Mouse (Mus musculus) neural tube, embryonic 14.5 days (tissue): ENCODE results near the gene Fbxl17. TPM values are rescaled to one million over a fixed set of nuclear protein-coding genes. Genes with fewer than 3 reads are reported as not detected.

Experiments
- ATAC-seq: fragments of 200-750 bp; cut with Nextera tagmentation; 2 replicates; pipeline ENCODE4 v1.8.0; 2017; ENCODE audit warnings: low read depth, mild to moderate bottlenecking, moderate TSS enrichment, moderate library complexity
- H3K27ac ChIP-seq: fragments of 300-500 bp; sonication (generic); 2 replicates; pipeline ENCODE4 v1.5.1; 2014; ENCODE audit warnings: low read depth, mild to moderate bottlenecking, control low read depth, low read length, moderate library complexity, mixed read lengths
- H3K27me3 ChIP-seq: fragments of 300-500 bp; sonication (generic); 2 replicates; pipeline ENCODE4 v1.6.1; 2014; ENCODE audit warnings: low read length; ENCODE audit not compliant: control insufficient read depth, insufficient read depth
- H3K36me3 ChIP-seq: fragments of 300-500 bp; sonication (generic); 2 replicates; pipeline ENCODE4 v1.6.1; 2014; ENCODE audit warnings: low read length, mixed read lengths; ENCODE audit not compliant: control insufficient read depth, insufficient read depth
- H3K4me1 ChIP-seq: fragments of 300-500 bp; sonication (generic); 2 replicates; pipeline ENCODE4 v1.6.1; 2014; ENCODE audit warnings: low read length; ENCODE audit not compliant: control insufficient read depth, insufficient read depth
- H3K4me2 ChIP-seq: fragments of 300-500 bp; sonication (generic); 2 replicates; pipeline ENCODE4 v1.6.1; 2014; ENCODE audit warnings: mild to moderate bottlenecking, low read depth, low read length, control low read depth
- H3K4me3 ChIP-seq: fragments of 300-500 bp; sonication (generic); 2 replicates; pipeline ENCODE4 v1.5.1; 2014; ENCODE audit warnings: low read depth, low read length, control low read depth, mixed read lengths
- H3K9ac ChIP-seq: fragments of 300-500 bp; sonication (generic); replicated peaks from 2 replicates; pipeline ENCODE4 v1.6.1; 2014; ENCODE audit warnings: low read depth, mild to moderate bottlenecking, control low read depth, low read length, mixed read lengths
- H3K9me3 ChIP-seq: fragments of 300-500 bp; sonication (generic); 2 replicates; pipeline ENCODE4 v1.6.1; 2016; ENCODE audit warnings: low read length; ENCODE audit not compliant: control insufficient read depth
- WGBS: fragments of 180-500 bp; shearing (Covaris S2); extraction: QIAGEN DNeasy Blood & Tissue Kit; methylation state at CpG from one replicate; pipeline ENCODE4 v1.1.7; 2014; 5-methylcytosine and 5-hydroxymethylcytosine counted together
- polyA plus RNA-seq: library from polyadenylated mRNA; unstranded; fragments of >200 nt; fragmentation: Nextera tagmentation; extraction: Ambion mirVana; gene quantifications from 2 replicates; pipeline ENCODE4 v1.2.1, GENCODE M21; 2014

The Fbxl17 gene
- polyA plus RNA-seq, 1 experiment from 2014 or later, result 17.4 TPM

GRCm38 (mm10) chr17:63225959-63226358 is 273.9 kb downstream of the Fbxl17 start:
- no peaks in the 10 kb centered on the region for H3K4me1 ChIP-seq
- H3K27ac ChIP-seq, result no peak overlapping the region
- H3K9ac ChIP-seq, result no peak overlapping the region
- no peak overlapping the region for H3K4me3 ChIP-seq
- 83% methylated on average over 1 of the region's 1 CpGs for WGBS
- no peak for ATAC-seq
- no peaks in the 10 kb centered on the region for H3K27me3 ChIP-seq
- H3K4me2 ChIP-seq, result no peak overlapping the region
- H3K9me3 ChIP-seq, result no peaks in the 10 kb centered on the region
- no peaks in the 10 kb centered on the region for H3K36me3 ChIP-seq

- ATAC-seq, result no peak
- H3K4me2 ChIP-seq, result no peak overlapping the region
- H3K27ac ChIP-seq, result no peak overlapping the region
- no peak overlapping the region for H3K4me3 ChIP-seq
- no peaks in the 10 kb centered on the region for H3K27me3 ChIP-seq
- H3K9me3 ChIP-seq, result no peaks in the 10 kb centered on the region
- WGBS, result 78% methylated on average over 4 of the region's 4 CpGs
- H3K4me1 ChIP-seq, result 0 out of 2 replicates have a peak, but pooled peaks cover 3% of the 10 kb centered on the region
- no peaks in the 10 kb centered on the region for H3K36me3 ChIP-seq
- H3K9ac ChIP-seq, result no peak overlapping the region
These were observed 276.1 kb downstream of the Fbxl17 start for GRCm38 (mm10) chr17:63223675-63224074.

DNA sequence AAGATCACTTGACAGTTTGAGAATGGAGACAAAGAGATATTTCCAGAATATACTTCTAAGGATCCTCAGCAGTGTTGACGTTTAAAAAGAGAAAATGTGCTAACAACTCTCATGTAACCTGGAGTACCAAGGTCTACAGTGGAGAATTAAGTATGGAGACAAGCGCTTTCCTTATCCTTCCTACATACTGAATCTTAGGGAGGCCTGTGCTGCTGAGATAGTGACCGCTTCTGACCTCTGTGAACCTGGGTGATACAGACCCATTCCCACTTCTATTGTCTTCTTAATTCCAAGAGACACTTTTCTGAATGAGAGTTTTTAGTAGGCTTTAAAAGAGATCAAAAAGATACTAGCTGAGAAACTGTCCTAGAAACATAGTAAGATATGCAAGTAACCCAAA is 278.2 kb downstream of the Fbxl17 start:
- Histone ChIP-seq H3K4me2 (no peak overlapping the region), H3K36me3 (no peaks in the 10 kb centered on the region), H3K9ac (no peak overlapping the region), H3K4me3 (no peak overlapping the region), H3K27ac (no peak overlapping the region), H3K9me3 (no peaks in the 10 kb centered on the region), H3K4me1 (0 out of 2 replicates have a peak, but pooled peaks cover 3% of the 10 kb centered on the region), H3K27me3 (no peaks in the 10 kb centered on the region)
- no peak for ATAC-seq
- WGBS, result 90% methylated on average over 3 of the region's 3 CpGs

GRCm38 (mm10) chr17:63220821-63221220 is 279.0 kb downstream of the Fbxl17 start:
- Histone ChIP-seq H3K9ac (no peak overlapping the region), H3K9me3 (no peaks in the 10 kb centered on the region), H3K4me3 (no peak overlapping the region), H3K27ac (no peak overlapping the region), H3K4me2 (no peak overlapping the region), H3K27me3 (no peaks in the 10 kb centered on the region), H3K4me1 (0 out of 2 replicates have a peak, but pooled peaks cover 3% of the 10 kb centered on the region), H3K36me3 (no peaks in the 10 kb centered on the region)
- 16% methylated on average over 5 of the region's 5 CpGs for WGBS
- ATAC-seq, result no peak

GRCm38 (mm10) chr17:63217016-63217415 is 282.8 kb downstream of the Fbxl17 start:
- WGBS, result 96% methylated on average over 1 of the region's 1 CpGs
- no peaks in the 10 kb centered on the region for H3K27me3 ChIP-seq
- no peaks in the 10 kb centered on the region for H3K36me3 ChIP-seq
- H3K9me3 ChIP-seq, result no peaks in the 10 kb centered on the region
- 0 out of 2 replicates have a peak, but pooled peaks cover 3% of the 10 kb centered on the region for H3K4me1 ChIP-seq
- H3K4me3 ChIP-seq, result no peak overlapping the region
- no peak overlapping the region for H3K9ac ChIP-seq
- no peak overlapping the region for H3K4me2 ChIP-seq
- ATAC-seq, result no peak
- H3K27ac ChIP-seq, result no peak overlapping the region

- no peak overlapping the region for H3K4me2 ChIP-seq
- no peaks in the 10 kb centered on the region for H3K36me3 ChIP-seq
- H3K4me3 ChIP-seq, result no peak overlapping the region
- H3K27ac ChIP-seq, result no peak overlapping the region
- H3K4me1 ChIP-seq, result no peaks in the 10 kb centered on the region
- no peak overlapping the region for H3K9ac ChIP-seq
- no peak for ATAC-seq
- H3K27me3 ChIP-seq, result no peaks in the 10 kb centered on the region
- WGBS, result 90% methylated on average over 4 of the region's 4 CpGs
- H3K9me3 ChIP-seq, result no peaks in the 10 kb centered on the region
These were observed 287.8 kb downstream of the Fbxl17 start for GRCm38 (mm10) chr17:63212018-63212417.

- H3K36me3 ChIP-seq, result no peaks in the 10 kb centered on the region
- no peaks in the 10 kb centered on the region for H3K9me3 ChIP-seq
- H3K27ac ChIP-seq, result no peak overlapping the region
- H3K9ac ChIP-seq, result no peak overlapping the region
- H3K27me3 ChIP-seq, result no peaks in the 10 kb centered on the region
- no peak for ATAC-seq
- no peak overlapping the region for H3K4me3 ChIP-seq
- 93% methylated on average over 6 of the region's 6 CpGs for WGBS
- H3K4me2 ChIP-seq, result no peak overlapping the region
- no peaks in the 10 kb centered on the region for H3K4me1 ChIP-seq
These were observed 290.7 kb downstream of the Fbxl17 start for GRCm38 (mm10) chr17:63209151-63209550.

DNA sequence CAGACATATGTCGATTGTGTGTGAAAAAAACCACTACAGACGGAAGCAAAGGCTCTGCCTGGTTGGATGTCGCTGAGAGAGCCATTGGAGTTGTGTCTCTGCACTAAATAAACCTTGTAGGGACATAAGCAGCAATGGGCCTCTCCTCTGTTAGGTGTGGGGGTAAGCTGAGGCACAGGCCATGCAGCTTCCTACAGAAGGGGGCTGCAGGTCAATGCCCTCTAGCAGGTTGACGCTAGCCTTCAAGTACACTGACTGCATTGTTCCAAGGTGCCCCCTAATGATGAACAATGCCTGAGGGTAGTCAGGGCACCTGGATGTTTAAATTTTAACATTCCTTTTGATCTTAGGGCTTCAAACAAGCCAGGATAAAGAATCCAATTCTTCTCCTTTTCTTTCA is 291.5 kb downstream of the Fbxl17 start:
- H3K4me1 ChIP-seq, result no peaks in the 10 kb centered on the region
- no peaks in the 10 kb centered on the region for H3K9me3 ChIP-seq
- H3K27ac ChIP-seq, result no peak overlapping the region
- no peaks in the 10 kb centered on the region for H3K36me3 ChIP-seq
- no peak overlapping the region for H3K4me2 ChIP-seq
- H3K9ac ChIP-seq, result no peak overlapping the region
- no peak for ATAC-seq
- 88% methylated on average over 4 of the region's 4 CpGs for WGBS
- no peak overlapping the region for H3K4me3 ChIP-seq
- H3K27me3 ChIP-seq, result no peaks in the 10 kb centered on the region

GRCm38 (mm10) chr17:63207714-63208113 is 292.1 kb downstream of the Fbxl17 start:
- H3K27me3 ChIP-seq, result no peaks in the 10 kb centered on the region
- H3K4me3 ChIP-seq, result no peak overlapping the region
- no peak overlapping the region for H3K4me2 ChIP-seq
- no peak overlapping the region for H3K9ac ChIP-seq
- no peak overlapping the region for H3K27ac ChIP-seq
- no peak for ATAC-seq
- 93% methylated on average over 9 of the region's 9 CpGs for WGBS
- no peaks in the 10 kb centered on the region for H3K9me3 ChIP-seq
- no peaks in the 10 kb centered on the region for H3K4me1 ChIP-seq
- H3K36me3 ChIP-seq, result no peaks in the 10 kb centered on the region

- Histone ChIP-seq H3K27me3 (no peaks in the 10 kb centered on the region), H3K4me2 (no peak overlapping the region), H3K4me3 (no peak overlapping the region), H3K9me3 (no peaks in the 10 kb centered on the region), H3K36me3 (no peaks in the 10 kb centered on the region), H3K4me1 (no peaks in the 10 kb centered on the region), H3K27ac (no peak overlapping the region), H3K9ac (no peak overlapping the region)
- WGBS, result 93% methylated on average over 5 of the region's 5 CpGs
- no peak for ATAC-seq
These were observed 294.5 kb downstream of the Fbxl17 start for GRCm38 (mm10) chr17:63205316-63205715.
